Mouse (Mus musculus) cortical plate, adult 2 months (tissue): Measurements from ENCODE around the gene Plekhg4.

Experiments
- CTCF ChIP-seq: fragments of 200-500 bp; IDR thresholded peaks from 2 replicates; pipeline ENCODE4 v1.5.1; 2011; ENCODE audit warnings: mild to moderate bottlenecking, control low read depth, low read length; ENCODE audit not compliant: insufficient read depth; ENCODE audit errors: extremely low read depth
- POLR2A ChIP-seq: fragments of 200-500 bp; IDR thresholded peaks from 2 replicates; pipeline ENCODE4 v1.6.1; 2011; ENCODE audit warnings: mild to moderate bottlenecking, low read length, control low read depth; ENCODE audit not compliant: insufficient read depth; ENCODE audit errors: extremely low read depth

DNA sequence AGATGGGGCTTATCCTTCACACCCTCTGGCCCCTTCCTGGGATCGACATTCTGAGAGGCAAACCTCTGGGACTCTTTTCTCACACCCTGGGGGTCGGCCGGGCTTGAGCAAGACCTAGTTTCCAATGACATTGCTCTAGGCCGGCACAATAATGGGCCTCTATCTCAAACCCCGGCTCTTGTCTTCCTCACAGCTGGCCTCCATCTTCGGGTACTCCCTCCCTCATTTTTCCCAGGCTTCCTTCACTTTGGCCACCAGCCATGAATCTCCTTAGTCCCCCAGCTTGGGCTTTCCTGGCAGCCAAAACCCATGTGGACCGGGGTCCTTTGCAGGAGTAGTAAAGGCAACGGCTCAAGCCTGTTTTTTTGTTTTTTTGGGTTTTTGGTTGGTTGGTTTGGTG is 31.7 kb upstream of the Plekhg4 start:
- no peak for TF ChIP-seq CTCF
- no peak for TF ChIP-seq POLR2A
